Mouse (Mus musculus): ENCODE data around the gene Sfxn1. TPM values are rescaled to one million over a fixed set of nuclear protein-coding genes. Genes with fewer than 3 reads are reported as not detected.

The Sfxn1 gene
- polyA plus RNA-seq, 1 experiment from 2014 or later: 67.7 TPM

- 52% methylated on average over 12 of the region's 12 CpGs for WGBS (ENCODE audit: insufficient replicate concordance)
- Histone ChIP-seq H3K27ac (ENCODE audit: low read depth) (peak overlapping the region; percentile 87), H3K4me3 (ENCODE audit: low read depth, low read length) (0 out of 2 replicates have a peak overlapping the region, but pooled peaks have one; percentile 1), H3K36me3 (replicated peaks; ENCODE audit: insufficient read depth, low read length) (0 out of 2 replicates have a peak, but pooled peaks cover 3% of the 10 kb centered on the region), H3K9ac (replicated peaks) (no peak overlapping the region; the same call in 1 of the 2 replicates), H3K27me3 (ENCODE audit: insufficient read depth, low read length) (no peaks in the 10 kb centered on the region), H3K4me2 (ENCODE audit: low read depth, low read length) (peak overlapping the region; percentile 31; the same call in 1 of the 2 replicates), H3K4me1 (ENCODE audit: insufficient read depth) (peaks cover 55% of the 10 kb centered on the region), H3K9me3 (ENCODE audit: low read length) (no peaks in the 10 kb centered on the region)
- DNase-seq: no peak
- ATAC-seq: peak; percentile 70
- TF ChIP-seq CTCF (IDR thresholded peaks at IDR 0.05; ENCODE audit: low read depth) (no peak), EP300 (IDR thresholded peaks at IDR 0.05; ENCODE audit: low read depth) (no peak)
Measured at GRCm38 (mm10) chr13:54079782-54080759, 8.4 kb downstream of the Sfxn1 start.

GRCm38 (mm10) chr13:54080785-54081184 lies 9.1 kb downstream of the Sfxn1 start:
- 69% methylated on average over 1 of the region's 1 CpGs for WGBS (ENCODE audit: insufficient replicate concordance)
- Histone ChIP-seq H3K4me1 (ENCODE audit: insufficient read depth) (peaks cover 48% of the 10 kb centered on the region), H3K4me3 (ENCODE audit: low read depth, low read length) (no peak overlapping the region), H3K4me2 (ENCODE audit: low read depth, low read length) (no peak overlapping the region; the same call in 1 of the 2 replicates), H3K9me3 (ENCODE audit: low read length) (no peaks in the 10 kb centered on the region), H3K36me3 (replicated peaks; ENCODE audit: insufficient read depth, low read length) (peaks cover 5% of the 10 kb centered on the region), H3K27me3 (ENCODE audit: insufficient read depth, low read length) (no peaks in the 10 kb centered on the region), H3K9ac (replicated peaks) (no peak overlapping the region), H3K27ac (ENCODE audit: low read depth) (peak overlapping the region; percentile 87)
- TF ChIP-seq CTCF (IDR thresholded peaks at IDR 0.05; ENCODE audit: low read depth): no peak
- TF ChIP-seq EP300 (IDR thresholded peaks at IDR 0.05; ENCODE audit: low read depth): no peak
- no peak for DNase-seq
- no peak for ATAC-seq

- TF ChIP-seq CTCF (IDR thresholded peaks at IDR 0.05; ENCODE audit: low read depth) (no peak), EP300 (IDR thresholded peaks at IDR 0.05; ENCODE audit: low read depth) (no peak)
- DNase-seq (no peak), ATAC-seq (no peak)
- H3K9me3 ChIP-seq (ENCODE audit: low read length): no peaks in the 10 kb centered on the region
- H3K4me1 ChIP-seq (ENCODE audit: insufficient read depth): peaks cover 38% of the 10 kb centered on the region
- 52% methylated on average over 5 of the region's 5 CpGs for WGBS (ENCODE audit: insufficient replicate concordance)
- no peak overlapping the region for H3K4me3 ChIP-seq (ENCODE audit: low read depth, low read length)
- H3K9ac ChIP-seq (replicated peaks): no peak overlapping the region
- no peak overlapping the region for H3K4me2 ChIP-seq (ENCODE audit: low read depth, low read length)
- peaks cover 26% of the 10 kb centered on the region for H3K36me3 ChIP-seq (replicated peaks; ENCODE audit: insufficient read depth, low read length)
- H3K27me3 ChIP-seq (ENCODE audit: insufficient read depth, low read length): no peaks in the 10 kb centered on the region
- no peak overlapping the region for H3K27ac ChIP-seq (ENCODE audit: low read depth)
Measured at GRCm38 (mm10) chr13:54082946-54083345, 11.3 kb downstream of the Sfxn1 start.

- Histone ChIP-seq H3K36me3 (replicated peaks; ENCODE audit: insufficient read depth, low read length) (peaks cover 38% of the 10 kb centered on the region), H3K9ac (replicated peaks) (no peak overlapping the region), H3K4me2 (ENCODE audit: low read depth, low read length) (no peak overlapping the region), H3K4me3 (ENCODE audit: low read depth, low read length) (no peak overlapping the region), H3K4me1 (ENCODE audit: insufficient read depth) (peaks cover 29% of the 10 kb centered on the region), H3K9me3 (ENCODE audit: low read length) (no peaks in the 10 kb centered on the region), H3K27ac (ENCODE audit: low read depth) (no peak overlapping the region), H3K27me3 (ENCODE audit: insufficient read depth, low read length) (no peaks in the 10 kb centered on the region)
- DNase-seq (no peak), ATAC-seq (no peak)
- 75% methylated on average over 4 of the region's 4 CpGs for WGBS (ENCODE audit: insufficient replicate concordance)
- TF ChIP-seq EP300 (IDR thresholded peaks at IDR 0.05; ENCODE audit: low read depth): no peak
- no peak for TF ChIP-seq CTCF (IDR thresholded peaks at IDR 0.05; ENCODE audit: low read depth)
Measured at GRCm38 (mm10) chr13:54084178-54084577, 12.5 kb downstream of the Sfxn1 start.

- DNase-seq: no peak
- Histone ChIP-seq H3K27ac (ENCODE audit: low read depth) (no peak overlapping the region), H3K4me2 (ENCODE audit: low read depth, low read length) (no peak overlapping the region), H3K36me3 (replicated peaks; ENCODE audit: insufficient read depth, low read length) (peaks cover 44% of the 10 kb centered on the region), H3K27me3 (ENCODE audit: insufficient read depth, low read length) (no peaks in the 10 kb centered on the region), H3K9me3 (ENCODE audit: low read length) (no peaks in the 10 kb centered on the region), H3K4me1 (ENCODE audit: insufficient read depth) (peaks cover 24% of the 10 kb centered on the region), H3K4me3 (ENCODE audit: low read depth, low read length) (no peak overlapping the region), H3K9ac (replicated peaks) (no peak overlapping the region)
- ATAC-seq: peak; percentile 41
- 74% methylated on average over 5 of the region's 5 CpGs for whole genome bisulfite sequencing (ENCODE audit: insufficient replicate concordance)
- TF ChIP-seq CTCF (IDR thresholded peaks at IDR 0.05; ENCODE audit: low read depth): no peak
- TF ChIP-seq EP300 (IDR thresholded peaks at IDR 0.05; ENCODE audit: low read depth): peak; percentile 35; the same call in 1 of the 2 replicates
Measured at GRCm38 (mm10) chr13:54084826-54085225, 13.2 kb downstream of the Sfxn1 start.

GRCm38 (mm10) chr13:54085266-54085665 lies 13.6 kb downstream of the Sfxn1 start:
- ATAC-seq (no peak), DNase-seq (no peak)
- no peak overlapping the region for H3K4me2 ChIP-seq (ENCODE audit: low read depth, low read length)
- no peak overlapping the region for H3K4me3 ChIP-seq (ENCODE audit: low read depth, low read length)
- no peaks in the 10 kb centered on the region for H3K27me3 ChIP-seq (ENCODE audit: insufficient read depth, low read length)
- no peak overlapping the region for H3K9ac ChIP-seq (replicated peaks)
- H3K9me3 ChIP-seq (ENCODE audit: low read length): no peaks in the 10 kb centered on the region
- H3K4me1 ChIP-seq (ENCODE audit: insufficient read depth): peaks cover 21% of the 10 kb centered on the region
- H3K27ac ChIP-seq (ENCODE audit: low read depth): no peak overlapping the region
- WGBS (ENCODE audit: insufficient replicate concordance): 87% methylated on average over 18 of the region's 18 CpGs
- TF ChIP-seq EP300 (IDR thresholded peaks at IDR 0.05; ENCODE audit: low read depth) (no peak), CTCF (IDR thresholded peaks at IDR 0.05; ENCODE audit: low read depth) (no peak)
- peaks cover 47% of the 10 kb centered on the region for H3K36me3 ChIP-seq (replicated peaks; ENCODE audit: insufficient read depth, low read length)
